Mouse (Mus musculus) cortical plate, adult 2 months (tissue): ENCODE results near the gene Gjb1.
"Not testable (repeated sequence)": the region's sequence is repeated elsewhere in the genome, so short reads cannot be mapped to it uniquely, and the experiment has no call there.

Source experiments
- CTCF ChIP-seq: fragments of 200-500 bp; IDR thresholded peaks from 2 replicates; pipeline ENCODE4 v1.5.1; 2011; ENCODE audit warnings: mild to moderate bottlenecking, control low read depth, low read length; ENCODE audit not compliant: insufficient read depth; ENCODE audit errors: extremely low read depth
- POLR2A ChIP-seq: fragments of 200-500 bp; IDR thresholded peaks from 2 replicates; pipeline ENCODE4 v1.6.1; 2011; ENCODE audit warnings: mild to moderate bottlenecking, low read length, control low read depth; ENCODE audit not compliant: insufficient read depth; ENCODE audit errors: extremely low read depth

GRCm38 (mm10) chrX:101342837-101343236, 33.3 kb upstream of the Gjb1 start:
- TF ChIP-seq POLR2A, CTCF: not testable (repeated sequence)
